Mouse (Mus musculus): Measurements from ENCODE around the gene Ddn. TPM values are rescaled to one million over a fixed set of nuclear protein-coding genes. Genes with fewer than 3 reads are reported as not detected.

The Ddn gene
- polyA plus RNA-seq, 1 experiment from 2014 or later, result 0.21 TPM

DNA sequence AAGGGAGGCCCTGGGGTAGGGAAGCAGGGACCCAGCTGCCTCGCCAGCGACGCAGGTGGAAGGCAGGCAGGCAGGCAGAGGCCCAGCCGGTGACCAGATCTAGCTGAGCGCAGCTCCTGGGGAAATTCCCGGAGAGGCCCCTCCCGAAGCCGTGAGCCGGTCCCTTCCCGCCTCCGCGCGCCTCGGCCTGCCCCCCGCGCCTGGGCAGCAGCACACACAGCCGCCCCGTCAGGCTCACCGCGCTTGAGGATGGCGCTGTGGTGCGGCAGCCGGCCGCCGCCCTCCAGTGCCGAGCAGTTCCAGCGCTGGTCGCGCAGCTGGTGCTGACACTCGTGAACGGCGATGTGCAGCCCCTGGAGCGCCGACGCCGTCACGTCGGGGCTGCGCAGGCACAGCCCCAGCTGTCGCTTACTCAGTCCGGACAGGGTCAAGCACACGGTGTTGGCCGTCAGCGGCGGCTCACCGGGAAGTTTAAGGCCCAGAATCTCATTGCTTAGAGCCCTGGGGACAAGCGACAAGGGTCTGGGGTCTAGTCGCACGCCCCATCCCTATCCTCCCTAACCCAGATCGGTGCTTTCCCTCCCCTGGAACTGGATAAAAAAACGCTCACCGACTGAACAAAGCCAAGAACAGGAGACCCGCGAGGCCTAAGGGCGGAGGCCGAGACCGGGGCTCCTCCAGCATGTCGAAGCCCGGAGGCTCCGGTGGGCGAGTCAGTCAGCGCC lies 32.8 kb downstream of the Ddn start:
- WGBS, result under 1% methylated on average over 62 of the region's 62 CpGs
- Histone ChIP-seq H3K4me1 (replicated peaks) (peaks cover 62% of the 10 kb centered on the region), H3K36me3 (no peaks in the 10 kb centered on the region), H3K27ac (peak overlapping the region; percentile 43; the same call in 1 of the 2 replicates), H3K27me3 (ENCODE audit: insufficient read depth, poor library complexity, severe bottlenecking) (peaks cover 100% of the 10 kb centered on the region), H3K4me3 (peak overlapping the region; percentile 38), H3K9me3 (peaks cover 3% of the 10 kb centered on the region; the same call in 1 of the 2 replicates)
- DNase-seq (ENCODE audit: low spot score), result peak; percentile 64

DNA sequence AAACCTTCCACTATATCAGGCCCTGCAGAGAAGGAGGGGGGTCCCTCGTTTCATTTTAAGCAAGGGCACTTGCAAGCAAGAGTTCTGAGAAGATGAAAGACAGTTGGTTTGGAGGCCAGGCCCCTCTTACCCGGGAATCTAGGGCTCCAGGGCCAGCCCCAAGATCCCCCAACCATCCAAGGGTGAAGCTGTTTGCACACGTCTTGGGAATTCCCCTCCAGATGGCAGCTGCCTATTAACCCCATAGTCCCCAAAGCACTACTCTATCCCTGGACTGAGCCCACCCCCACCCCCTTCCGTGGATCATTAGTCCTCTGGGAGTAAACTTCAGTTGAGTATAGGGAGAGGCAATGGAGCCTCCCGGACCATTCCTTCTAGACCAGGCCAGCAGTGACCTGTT lies 33.8 kb downstream of the Ddn start:
- Histone ChIP-seq H3K4me3 (no peak overlapping the region), H3K9me3 (peaks cover 3% of the 10 kb centered on the region; the same call in 1 of the 2 replicates), H3K36me3 (no peaks in the 10 kb centered on the region), H3K4me1 (replicated peaks) (peaks cover 58% of the 10 kb centered on the region), H3K27me3 (ENCODE audit: insufficient read depth, poor library complexity, severe bottlenecking) (peaks cover 100% of the 10 kb centered on the region), H3K27ac (no peak overlapping the region)
- 2% methylated on average over 5 of the region's 5 CpGs for WGBS
- DNase-seq (ENCODE audit: low spot score), result no peak

DNA sequence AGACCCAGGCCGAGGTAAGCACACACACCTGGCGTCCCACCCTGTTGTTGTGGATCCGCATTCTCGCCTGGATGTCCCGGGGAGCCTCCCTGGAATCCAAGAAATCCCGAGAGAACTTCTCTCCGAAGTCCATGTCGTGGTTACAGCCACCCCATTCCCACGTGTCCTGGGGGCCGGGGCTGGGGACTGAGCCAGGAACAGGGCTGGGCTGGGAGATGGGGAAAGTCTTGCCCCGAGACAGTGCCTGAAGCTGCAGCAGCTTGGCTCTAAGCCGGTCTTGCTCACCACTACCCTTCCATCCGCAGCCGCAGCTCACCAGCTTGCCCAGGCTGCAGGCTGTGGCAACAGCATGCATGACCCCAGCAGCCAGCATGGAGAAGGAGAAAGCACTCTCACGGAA lies 35.2 kb downstream of the Ddn start:
- DNase-seq (ENCODE audit: low spot score), result peak; percentile 14
- WGBS, result 4% methylated on average over 15 of the region's 15 CpGs
- Histone ChIP-seq H3K27ac (no peak overlapping the region), H3K27me3 (ENCODE audit: insufficient read depth, poor library complexity, severe bottlenecking) (peaks cover 100% of the 10 kb centered on the region), H3K4me1 (replicated peaks) (peaks cover 52% of the 10 kb centered on the region), H3K9me3 (no peaks in the 10 kb centered on the region), H3K36me3 (no peaks in the 10 kb centered on the region), H3K4me3 (no peak overlapping the region)

DNA sequence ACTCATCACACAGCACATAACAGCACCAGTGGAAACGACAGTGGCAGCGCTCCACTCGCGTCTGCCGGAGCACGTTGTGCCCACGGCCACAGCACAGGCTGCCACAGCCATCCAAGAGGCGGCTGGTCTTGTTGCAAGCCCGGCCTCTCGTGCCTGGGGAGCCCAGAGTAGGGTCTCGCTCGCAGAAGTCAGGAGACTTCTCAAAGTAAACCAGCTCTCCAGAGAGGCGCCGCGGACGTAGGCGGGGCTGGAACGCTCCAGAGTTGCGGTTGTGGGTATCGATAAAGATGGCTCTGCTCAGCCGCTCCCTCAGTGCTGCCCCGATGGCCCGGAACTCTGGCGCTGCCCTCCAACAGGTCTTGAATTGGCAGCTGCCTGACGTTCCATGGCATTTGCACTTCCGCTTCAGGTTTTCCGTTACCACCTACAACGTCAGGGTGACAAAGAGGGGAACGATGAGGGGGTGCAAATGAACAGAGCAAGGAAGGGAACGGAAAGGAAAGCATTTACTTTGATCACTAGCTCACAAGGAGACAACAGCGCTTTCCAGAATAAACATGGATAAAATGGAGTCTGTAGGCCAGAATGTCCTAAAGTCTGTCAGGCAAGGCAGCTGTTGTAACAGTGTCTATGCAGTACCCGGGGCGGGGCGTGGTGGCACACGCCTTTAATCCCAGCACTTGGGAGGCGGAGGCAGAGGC lies 36.6 kb downstream of the Ddn start:
- Histone ChIP-seq H3K27me3 (ENCODE audit: insufficient read depth, poor library complexity, severe bottlenecking) (peaks cover 100% of the 10 kb centered on the region), H3K4me1 (replicated peaks) (peaks cover 39% of the 10 kb centered on the region), H3K4me3 (peak overlapping the region; percentile 39), H3K9me3 (no peaks in the 10 kb centered on the region), H3K36me3 (no peaks in the 10 kb centered on the region), H3K27ac (no peak overlapping the region)
- DNase-seq (ENCODE audit: low spot score), result peak; percentile 51
- WGBS, result 3% methylated on average over 36 of the region's 36 CpGs

DNA sequence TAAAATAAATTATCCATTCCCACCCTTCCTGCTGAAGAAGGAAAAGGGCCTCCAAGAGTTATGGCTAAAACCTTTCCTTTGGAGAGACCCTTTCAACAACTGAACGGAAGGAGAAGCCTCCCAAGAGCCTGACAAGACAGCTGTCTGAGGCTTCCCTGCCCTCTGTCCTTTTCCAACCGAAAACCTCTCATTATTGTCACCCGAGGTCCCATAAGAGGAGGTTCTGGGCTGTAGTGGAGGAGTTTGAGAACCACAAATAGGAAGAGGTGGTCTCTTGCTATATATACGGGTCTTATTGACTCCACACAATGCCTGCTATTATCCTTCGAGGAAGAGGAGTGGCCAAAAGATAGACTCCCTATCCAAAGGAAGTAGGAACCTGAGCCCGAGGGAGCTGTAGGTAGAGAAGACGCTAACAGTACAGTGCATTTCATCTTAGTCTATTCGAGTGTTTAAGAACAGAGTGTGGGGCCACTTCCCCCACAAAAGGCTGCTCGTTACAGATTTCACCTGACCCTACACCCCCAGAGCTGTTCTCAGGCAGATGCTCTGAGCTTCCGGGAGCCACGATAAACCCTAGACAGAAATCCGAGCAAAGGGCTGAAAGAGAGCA lies 37.4 kb downstream of the Ddn start:
- Histone ChIP-seq H3K4me1 (replicated peaks) (peaks cover 32% of the 10 kb centered on the region), H3K4me3 (peak overlapping the region; percentile 39), H3K36me3 (no peaks in the 10 kb centered on the region), H3K9me3 (no peaks in the 10 kb centered on the region), H3K27me3 (ENCODE audit: insufficient read depth, poor library complexity, severe bottlenecking) (peaks cover 99% of the 10 kb centered on the region), H3K27ac (no peak overlapping the region)
- no peak for DNase-seq (ENCODE audit: low spot score)
- 6% methylated on average over 12 of the region's 12 CpGs for WGBS

DNA sequence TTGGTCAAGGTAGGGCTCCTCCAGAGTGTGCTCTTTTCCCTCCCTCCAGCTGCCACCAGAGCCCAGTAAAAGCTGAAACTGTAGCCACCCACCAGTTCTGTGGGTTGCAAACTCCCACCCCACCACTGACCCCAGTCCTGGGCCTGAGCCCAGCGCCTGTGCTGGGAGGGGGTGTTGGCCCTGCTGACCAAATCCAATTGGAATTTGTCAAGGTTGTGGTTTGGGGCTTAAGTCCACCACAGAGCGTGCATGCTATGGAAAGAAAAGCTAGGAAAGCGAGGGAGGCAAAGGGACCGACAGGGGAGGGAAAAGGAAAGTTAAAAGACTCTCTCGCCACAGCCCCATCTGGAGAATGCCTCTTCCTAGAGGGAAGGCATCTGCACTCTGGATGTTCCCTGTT lies 41.0 kb downstream of the Ddn start:
- Histone ChIP-seq H3K36me3 (no peaks in the 10 kb centered on the region), H3K27ac (no peak overlapping the region), H3K27me3 (ENCODE audit: insufficient read depth, poor library complexity, severe bottlenecking) (peaks cover 92% of the 10 kb centered on the region), H3K9me3 (no peaks in the 10 kb centered on the region), H3K4me1 (replicated peaks) (peaks cover 21% of the 10 kb centered on the region), H3K4me3 (no peak overlapping the region)
- WGBS, result 25% methylated on average over 5 of the region's 5 CpGs
- no peak for DNase-seq (ENCODE audit: low spot score)

DNA sequence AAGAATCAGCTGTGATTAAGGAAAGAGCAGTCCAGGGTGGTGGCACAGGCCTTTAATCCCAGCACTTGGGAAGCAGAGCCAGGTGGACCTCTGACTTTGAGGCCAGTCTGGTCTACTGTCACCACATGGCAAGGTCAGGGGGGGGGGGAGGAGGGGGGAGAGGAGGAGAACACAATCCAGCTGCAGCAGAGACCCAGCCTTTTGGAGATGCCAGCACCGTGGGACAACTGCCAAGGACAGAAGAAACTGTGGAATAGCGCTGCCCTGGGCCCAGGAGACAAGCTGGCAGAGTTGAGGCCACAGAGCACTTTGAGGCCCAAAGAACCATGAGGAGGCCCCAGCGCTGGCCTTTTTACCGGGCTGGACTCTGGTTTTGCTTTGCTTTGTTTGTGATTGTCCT lies 43.4 kb downstream of the Ddn start:
- H3K9me3 ChIP-seq, result no peaks in the 10 kb centered on the region
- H3K27me3 ChIP-seq (ENCODE audit: insufficient read depth, poor library complexity, severe bottlenecking), result peaks cover 68% of the 10 kb centered on the region
- no peak for DNase-seq (ENCODE audit: low spot score)

DNA sequence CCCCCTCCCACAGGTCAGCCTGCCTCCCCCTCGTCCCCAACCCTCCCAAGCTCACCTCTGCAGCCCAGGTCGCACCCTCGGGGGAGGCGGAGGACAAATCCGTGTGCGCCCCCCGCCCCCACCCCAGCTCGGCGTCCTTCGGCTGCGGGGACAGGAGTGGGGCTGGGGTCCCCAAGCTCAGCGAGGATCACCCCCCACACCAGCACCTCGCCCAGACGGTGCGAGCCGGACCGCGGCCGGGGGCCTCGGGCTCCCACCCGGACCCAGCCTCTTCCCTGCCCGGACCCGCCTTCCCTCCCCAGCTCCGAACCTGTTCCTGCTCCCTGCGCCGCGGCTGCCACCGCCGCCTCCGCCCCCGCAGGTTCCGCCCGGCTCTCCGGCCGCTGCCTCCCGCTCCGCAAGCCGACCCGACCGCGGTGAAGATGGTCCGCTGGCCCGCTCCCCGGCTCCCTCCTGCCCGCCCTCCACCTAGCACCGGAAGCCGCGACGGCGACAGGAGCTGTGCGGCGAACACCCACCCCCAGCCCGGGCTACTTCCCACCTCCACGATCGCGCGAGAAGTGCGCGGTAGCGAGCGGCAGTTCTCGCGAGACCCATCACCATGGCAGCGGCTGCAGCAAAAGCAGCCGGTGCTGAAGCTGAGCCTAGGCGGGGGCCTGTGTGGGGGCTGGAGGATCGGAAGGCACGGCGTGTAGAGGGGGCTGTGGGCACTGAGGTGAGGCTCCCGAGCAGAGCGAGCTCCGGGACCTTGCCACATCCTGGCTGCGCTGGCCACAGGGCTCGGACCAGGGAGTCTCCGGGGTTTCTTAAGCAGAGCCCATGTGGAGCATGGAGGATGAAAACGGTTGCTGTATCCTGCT lies 46.4 kb downstream of the Ddn start, which contains the start of gene Arf3:
Gene Arf3, minus strand, starts transcription at position 545 of the 860 bp plus-strand sequence.
- H3K36me3 ChIP-seq, result peaks cover 36% of the 10 kb centered on the region
- WGBS, result under 1% methylated on average over 76 of the region's 76 CpGs
- peak; percentile 97 for DNase-seq (ENCODE audit: low spot score)

More for the DNA sequence above, 43.4 kb downstream of the Ddn start:
- no peak overlapping the region for H3K27ac ChIP-seq
- H3K4me1 ChIP-seq (replicated peaks), result peaks cover 25% of the 10 kb centered on the region
- H3K36me3 ChIP-seq, result peaks cover 6% of the 10 kb centered on the region
- H3K4me3 ChIP-seq, result no peak overlapping the region
- WGBS, result 64% methylated on average over 4 of the region's 4 CpGs

DNA sequence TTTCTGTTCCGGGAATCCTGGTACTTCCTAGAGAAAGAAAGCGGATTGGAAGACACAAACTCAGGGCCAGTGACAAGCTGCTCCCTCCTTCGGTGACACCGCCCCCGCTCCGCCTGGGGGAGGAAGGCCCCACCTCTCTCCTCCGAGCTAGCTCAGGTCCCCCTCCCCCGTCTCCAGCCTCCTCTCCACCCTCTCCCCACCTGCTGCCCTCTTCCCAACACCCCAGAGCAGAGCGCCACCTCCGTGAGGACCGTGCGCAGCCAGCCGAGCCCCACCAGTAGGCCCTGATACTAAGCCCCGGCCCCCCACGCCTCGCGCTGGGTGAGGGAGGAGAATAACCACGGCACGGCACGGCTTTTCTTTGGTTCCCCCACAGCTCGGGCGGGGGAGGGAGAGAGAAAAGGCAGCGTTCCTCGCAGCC lies 47.1 kb downstream of the Ddn start:
- H3K36me3 ChIP-seq, result peaks cover 41% of the 10 kb centered on the region
- peak overlapping the region; percentile 99 for H3K4me3 ChIP-seq
- 1% methylated on average over 24 of the region's 24 CpGs for WGBS

More for the DNA sequence above, 46.4 kb downstream of the Ddn start, which contains the start of gene Arf3:
- H3K4me3 ChIP-seq, result peak within 1 kb of the TSS; percentile 99
- peak within 1 kb of the TSS; percentile 94 for H3K27ac ChIP-seq
- H3K9me3 ChIP-seq, result no peaks in the 10 kb centered on the region
- H3K4me1 ChIP-seq (replicated peaks), result peaks cover 28% of the 10 kb centered on the region
- peaks cover 38% of the 10 kb centered on the region for H3K27me3 ChIP-seq (ENCODE audit: insufficient read depth, poor library complexity, severe bottlenecking)

DNA sequence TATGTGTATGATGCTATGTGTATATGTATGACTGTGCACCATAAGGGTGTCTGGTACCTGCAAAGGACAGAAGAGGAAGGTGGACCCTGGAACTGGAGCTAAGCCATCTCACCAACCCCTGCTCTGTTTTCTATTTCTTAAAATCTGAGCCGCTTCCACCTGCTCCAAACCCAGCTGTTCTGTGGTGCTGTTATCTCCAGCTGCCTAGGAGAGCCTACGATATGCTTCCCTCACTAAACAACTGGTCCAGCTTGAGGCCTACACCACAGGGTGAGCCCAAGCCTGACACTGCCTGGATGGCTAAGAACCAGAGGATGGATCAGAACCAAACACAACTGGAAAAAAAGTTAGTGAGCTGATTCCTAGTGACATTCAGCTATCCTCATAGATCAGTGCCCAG lies 55.2 kb downstream of the Ddn start:
- Histone ChIP-seq H3K4me1 (replicated peaks) (no peaks in the 10 kb centered on the region), H3K9me3 (no peaks in the 10 kb centered on the region), H3K36me3 (peaks cover 67% of the 10 kb centered on the region), H3K4me3 (no peak overlapping the region), H3K27ac (no peak overlapping the region), H3K27me3 (ENCODE audit: insufficient read depth, poor library complexity, severe bottlenecking) (no peaks in the 10 kb centered on the region)
- WGBS, result 86% methylated on average over 2 of the region's 2 CpGs
- DNase-seq (ENCODE audit: low spot score), result no peak

More for the DNA sequence above, 47.1 kb downstream of the Ddn start:
- Histone ChIP-seq H3K27me3 (ENCODE audit: insufficient read depth, poor library complexity, severe bottlenecking) (peaks cover 32% of the 10 kb centered on the region), H3K9me3 (no peaks in the 10 kb centered on the region), H3K4me1 (replicated peaks) (peaks cover 28% of the 10 kb centered on the region), H3K27ac (peak overlapping the region; percentile 94)
- peak; percentile 76 for DNase-seq (ENCODE audit: low spot score)
